Mouse (Mus musculus): Measurements from ENCODE around the gene Olfr532.
"Not testable (repeated sequence)": the region's sequence is repeated elsewhere in the genome, so short reads cannot be mapped to it uniquely, and the experiment has no call there.

Gene Olfr532

GRCm38 (mm10) chr7:140421539-140421938, at the start of gene Olfr532:
Olfr532 (minus strand) TSS chr7:140421639.
- no peak for DNase-seq (ENCODE audit: low read depth, low spot score)

- not testable (repeated sequence) for DNase-seq (ENCODE audit: low read depth, low spot score)
Observed at GRCm38 (mm10) chr7:140463070-140463469, 41.6 kb upstream of the Olfr532 start, which contains the start of gene Olfr533. Olfr533 (plus strand) TSS chr7:140463370.

- DNase-seq (ENCODE audit: low read depth, low spot score): no peak
Observed at GRCm38 (mm10) chr7:140443141-140443540, 21.7 kb upstream of the Olfr532 start.

- DNase-seq (ENCODE audit: low read depth, low spot score): no peak
Observed at GRCm38 (mm10) chr7:140402818-140403217, 18.6 kb downstream of the Olfr532 start, which contains the start of gene Olfr531. Olfr531 (minus strand) TSS chr7:140402918.

GRCm38 (mm10) chr7:140376911-140377310, 44.5 kb downstream of the Olfr532 start:
- DNase-seq (ENCODE audit: low read depth, low spot score): no peak

GRCm38 (mm10) chr7:140376231-140376630, 45.2 kb downstream of the Olfr532 start, which contains the start of gene Olfr530:
Olfr530 (minus strand) TSS chr7:140376331.
- no peak for DNase-seq (ENCODE audit: low read depth, low spot score)

GRCm38 (mm10) chr7:140374300-140374699, 47.1 kb downstream of the Olfr532 start:
- DNase-seq (ENCODE audit: low read depth, low spot score): no peak

Measured in WW6 (cell line).